Mouse (Mus musculus) MEL (cell line): ENCODE results near the gene Asrgl1.
"Not testable (repeated sequence)": the region's sequence is repeated elsewhere in the genome, so short reads cannot be mapped to it uniquely, and the experiment has no call there.

Source experiments
- BHLHE40 ChIP-seq: IDR thresholded peaks from 2 replicates; pipeline ENCODE4 v1.6.1; 2012; ENCODE audit warnings: low read depth, mild to moderate bottlenecking, inconsistent platforms, low read length, improper control_type of control experiment, borderline replicate concordance
- E2F4 ChIP-seq: IDR thresholded peaks from 2 replicates; pipeline ENCODE4 v1.6.1; 2011; ENCODE audit warnings: low read depth, low read length, improper control_type of control experiment, borderline replicate concordance
- EP300 ChIP-seq, 2 experiments: IDR thresholded peaks; 2 replicates each; pipeline ENCODE4 v1.6.1; 2011; ENCODE audit warnings: improper control_type of control experiment in 2 of 2, low read length in 2 of 2, low read depth in 1 of 2, mild to moderate bottlenecking in 1 of 2
- GATA1 ChIP-seq: IDR thresholded peaks from 2 replicates; pipeline ENCODE4 v1.6.1; 2011; ENCODE audit warnings: low read depth, low read length, improper control_type of control experiment
- NRF1 ChIP-seq: IDR thresholded peaks from 2 replicates; pipeline ENCODE4 v1.6.1; 2014; ENCODE audit warnings: low read depth, mild to moderate bottlenecking, inconsistent platforms, low read length, improper control_type of control experiment, moderate library complexity; ENCODE audit not compliant: poor library complexity, insufficient read depth, severe bottlenecking
- POLR2A ChIP-seq, 2 experiments: IDR thresholded peaks; 2 replicates each; pipeline ENCODE4 v1.6.1; 2011 to 2012; ENCODE audit warnings: low read length in 2 of 2, mild to moderate bottlenecking in 2 of 2, control low read depth in 1 of 2, improper control_type of control experiment in 1 of 2, low read depth in 1 of 2, moderate library complexity in 1 of 2; ENCODE audit not compliant: control insufficient read depth in 1 of 2, insufficient read depth in 1 of 2, poor library complexity in 1 of 2
- POLR2AphosphoS5 ChIP-seq: IDR thresholded peaks from 2 replicates; pipeline ENCODE4 v1.6.1; 2012; ENCODE audit warnings: low read depth, borderline replicate concordance, mild to moderate bottlenecking, inconsistent platforms, low read length, moderate library complexity, mixed read lengths
- SMC3 ChIP-seq: IDR thresholded peaks from 2 replicates; pipeline ENCODE4 v1.6.1; 2011; ENCODE audit warnings: low read depth, low read length, improper control_type of control experiment
- USF2 ChIP-seq, 2 experiments: IDR thresholded peaks; 2 replicates each; pipeline ENCODE4 v1.6.1; 2011 to 2012; ENCODE audit warnings: improper control_type of control experiment in 2 of 2, low read length in 2 of 2, borderline replicate concordance in 1 of 2, inconsistent platforms in 1 of 2, low read depth in 1 of 2, mild to moderate bottlenecking in 1 of 2; ENCODE audit not compliant: insufficient read depth in 1 of 2

- not testable (repeated sequence) for TF ChIP-seq USF2 (IDR thresholded peaks at IDR 0.05; ENCODE audit: borderline replicate concordance in 1 of 2, insufficient read depth in 1 of 2, low read depth in 1 of 2, low read length in 2 of 2); E2F4; NRF1; GATA1; BHLHE40; EP300 (IDR thresholded peaks at IDR 0.05; ENCODE audit: low read depth in 1 of 2, low read length in 2 of 2); SMC3; POLR2AphosphoS5; POLR2A (IDR thresholded peaks at IDR 0.05; ENCODE audit: control insufficient read depth in 1 of 2, insufficient read depth in 1 of 2, low read depth in 1 of 2, low read length in 2 of 2, poor library complexity in 1 of 2)
These were observed 51.5 kb downstream of the Asrgl1 start for GRCm38 (mm10) chr19:9083892-9084291.
